8 mouse cellular contexts compared by ENCODE assay signal in genomic region chr15:36966466-36966865, GRCm38 (mm10). TPM values are rescaled to one million over a fixed set of nuclear protein-coding genes. Genes with fewer than 3 reads are reported as not detected.
DNase-seq lines count a peak whose midpoint lies in the region; ATAC-seq lines count a peak whose summit lies in the region.

No protein-coding gene starts in this region.

- no peaks in the 10 kb centered on the region for H3K36me3 ChIP-seq in embryonic facial prominence, embryonic 12.5 days
- H3K36me3 ChIP-seq in embryonic facial prominence, embryonic 10.5 days (replicated peaks): no peaks in the 10 kb centered on the region
- no peaks in the 10 kb centered on the region for H3K36me3 ChIP-seq in neural tube, embryonic 12.5 days
- no peaks in the 10 kb centered on the region for H3K36me3 ChIP-seq in neural tube, embryonic 14.5 days (ENCODE audit: control insufficient read depth, insufficient read depth, low read length)

- peak overlapping the region; percentile 19; the same call in 1 of the 2 replicates for H3K9ac ChIP-seq in embryonic facial prominence, embryonic 12.5 days
- no peak overlapping the region for H3K9ac ChIP-seq in neural tube, embryonic 12.5 days
- no peak overlapping the region for H3K9ac ChIP-seq in neural tube, embryonic 14.5 days (replicated peaks; ENCODE audit: low read depth, low read length)

- ATAC-seq in embryonic facial prominence, embryonic 12.5 days (ENCODE audit: insufficient number of reproducible peaks, insufficient read depth, low FRiP score, low TSS enrichment): no peak
- ATAC-seq in neural tube, embryonic 12.5 days (ENCODE audit: low FRiP score, low read depth): no peak; the same call in 1 of the 2 replicates
- ATAC-seq in neural tube, embryonic 14.5 days (ENCODE audit: low read depth): peak; percentile 1; the same call in 1 of the 2 replicates

- H3K4me2 ChIP-seq in embryonic facial prominence, embryonic 12.5 days (replicated peaks): no peak overlapping the region
- H3K4me2 ChIP-seq in neural tube, embryonic 12.5 days (replicated peaks): 0 out of 2 replicates have a peak overlapping the region, but pooled peaks have one; percentile 61
- H3K4me2 ChIP-seq in neural tube, embryonic 14.5 days (ENCODE audit: low read depth, low read length): no peak overlapping the region

- H3K9me3 ChIP-seq in embryonic facial prominence, embryonic 12.5 days: no peaks in the 10 kb centered on the region
- H3K9me3 ChIP-seq in embryonic facial prominence, embryonic 10.5 days: no peaks in the 10 kb centered on the region
- no peaks in the 10 kb centered on the region for H3K9me3 ChIP-seq in neural tube, embryonic 12.5 days
- H3K9me3 ChIP-seq in neural tube, embryonic 14.5 days (ENCODE audit: control insufficient read depth, low read length): no peaks in the 10 kb centered on the region

- H3K27me3 ChIP-seq in embryonic facial prominence, embryonic 12.5 days: no peaks in the 10 kb centered on the region
- peaks cover 12% of the 10 kb centered on the region; the same call in 1 of the 2 replicates for H3K27me3 ChIP-seq in embryonic facial prominence, embryonic 10.5 days (replicated peaks; ENCODE audit: low read depth, poor library complexity, severe bottlenecking)
- H3K27me3 ChIP-seq in neural tube, embryonic 12.5 days (replicated peaks): no peaks in the 10 kb centered on the region
- H3K27me3 ChIP-seq in neural tube, embryonic 14.5 days (ENCODE audit: control insufficient read depth, insufficient read depth, low read length): no peaks in the 10 kb centered on the region

- no peak overlapping the region for H3K27ac ChIP-seq in embryonic facial prominence, embryonic 12.5 days
- H3K27ac ChIP-seq in embryonic facial prominence, embryonic 10.5 days (replicated peaks): no peak overlapping the region
- H3K27ac ChIP-seq in neural tube, embryonic 12.5 days: peak overlapping the region; percentile 47; the same call in 1 of the 2 replicates
- H3K27ac ChIP-seq in neural tube, embryonic 14.5 days (ENCODE audit: low read depth, low read length): peak overlapping the region; percentile 96

- H3K4me1 ChIP-seq in embryonic facial prominence, embryonic 12.5 days: peaks cover 15% of the 10 kb centered on the region
- H3K4me1 ChIP-seq in embryonic facial prominence, embryonic 10.5 days: peaks cover 20% of the 10 kb centered on the region
- peaks cover 24% of the 10 kb centered on the region for H3K4me1 ChIP-seq in neural tube, embryonic 12.5 days
- H3K4me1 ChIP-seq in neural tube, embryonic 14.5 days (ENCODE audit: control insufficient read depth, insufficient read depth, low read length): peaks cover 20% of the 10 kb centered on the region

- WGBS in embryonic facial prominence, embryonic 12.5 days: 86% methylated on average over 2 of the region's 2 CpGs
- WGBS in embryonic facial prominence, embryonic 10.5 days: 85% methylated on average over 2 of the region's 2 CpGs
- WGBS in neural tube, embryonic 12.5 days: 81% methylated on average over 2 of the region's 2 CpGs
- WGBS in neural tube, embryonic 14.5 days: 80% methylated on average over 2 of the region's 2 CpGs

- no peak for DNase-seq in embryonic facial prominence, embryonic 10.5 days (ENCODE audit: low spot score)
- DNase-seq in neural tube, embryonic 10.5 days (ENCODE audit: extremely low spot score, low spot score): no peak
- peak; percentile 39 to 63 for DNase-seq in gastrocnemius, postnatal 4 days (ENCODE audit: low spot score in 2 of 2)
- no peak for DNase-seq in kidney, postnatal 4 days
- DNase-seq in adrenal gland, adult 18-20 months (ENCODE audit: low spot score in 2 of 2): no peak

- no peak overlapping the region for H3K4me3 ChIP-seq in embryonic facial prominence, embryonic 12.5 days
- no peak overlapping the region for H3K4me3 ChIP-seq in embryonic facial prominence, embryonic 10.5 days
- H3K4me3 ChIP-seq in neural tube, embryonic 12.5 days: no peak overlapping the region
- no peak overlapping the region for H3K4me3 ChIP-seq in neural tube, embryonic 14.5 days (ENCODE audit: low read depth, low read length)

RNA-seq across cellular contexts. Expression of gene Zfp706, which starts 41.1 kb away (rescaled TPM):
- 431 and 440 TPM in 2 replicates for polyA plus RNA-seq in embryonic facial prominence, embryonic 12.5 days (2016; fragmentation: Nextera tagmentation; extraction: Ambion mirVana)
- polyA plus RNA-seq in embryonic facial prominence, embryonic 10.5 days (2016; fragmentation: Nextera tagmentation; extraction: Ambion mirVana): 494 and 511 TPM in 2 replicates
- polyA plus RNA-seq in neural tube, embryonic 12.5 days (2016; fragmentation: Nextera tagmentation; extraction: Ambion mirVana): 418 and 432 TPM in 2 replicates
- 100 to 1,000 TPM; 206 to 237 TPM for total RNA-seq in gastrocnemius, postnatal 4 days (2021)
- 437 and 463 TPM in 2 replicates for polyA plus RNA-seq in neural tube, embryonic 14.5 days (2014; fragmentation: Nextera tagmentation; extraction: Ambion mirVana)
- total RNA-seq in adrenal gland, adult 18-20 months (2021): 100 to 1,000 TPM; 188 to 240 TPM

Comparison
In these comparisons a context has a peak if more than half of its experiments do, and no peak if none do; other contexts are left out.
1. H3K27ac ChIP-seq: peak in neural tube, embryonic 12.5 days (single experiment) and neural tube, embryonic 14.5 days (single experiment); none in embryonic facial prominence, embryonic 12.5 days (single experiment) and embryonic facial prominence, embryonic 10.5 days (single experiment).
2. DNase-seq: peak in gastrocnemius, postnatal 4 days (2 of 2); none in embryonic facial prominence, embryonic 10.5 days (single experiment), neural tube, embryonic 10.5 days (single experiment), kidney, postnatal 4 days (0 of 2) and adrenal gland, adult 18-20 months (0 of 2).